Mouse (Mus musculus): ENCODE data around the gene Rnaseh2b.
A peak's percentile ranks its signal among the peaks of the same experiment; 100 is the strongest.

The Rnaseh2b gene

GRCm38 (mm10) chr14:62292488-62293339 is at the start of gene Rnaseh2b, which contains the start of gene Dleu7:
TSS of gene Rnaseh2b (plus strand) at chr14:62292589.
TSS of gene Dleu7 (minus strand) at chr14:62293047.
- no peak for DNase-seq (ENCODE audit: low spot score)

GRCm38 (mm10) chr14:62243530-62243929 is 48.9 kb upstream of the Rnaseh2b start:
- DNase-seq (ENCODE audit: low spot score), result no peak

GRCm38 (mm10) chr14:62245557-62245956 is 46.8 kb upstream of the Rnaseh2b start:
- no peak for DNase-seq (ENCODE audit: low spot score)

GRCm38 (mm10) chr14:62248345-62248744 is 44.0 kb upstream of the Rnaseh2b start:
- no peak for DNase-seq (ENCODE audit: low spot score)

- no peak for DNase-seq (ENCODE audit: low spot score)
These were observed 43.6 kb upstream of the Rnaseh2b start for GRCm38 (mm10) chr14:62248796-62249195.

GRCm38 (mm10) chr14:62249251-62249650 is 43.1 kb upstream of the Rnaseh2b start:
- no peak for DNase-seq (ENCODE audit: low spot score)

GRCm38 (mm10) chr14:62250046-62250445 is 42.3 kb upstream of the Rnaseh2b start:
- no peak for DNase-seq (ENCODE audit: low spot score)

- DNase-seq (ENCODE audit: low spot score), result peak; percentile 56
These were observed 40.4 kb upstream of the Rnaseh2b start for GRCm38 (mm10) chr14:62251999-62252398.

GRCm38 (mm10) chr14:62254371-62254770 is 38.0 kb upstream of the Rnaseh2b start:
- no peak for DNase-seq (ENCODE audit: low spot score)

GRCm38 (mm10) chr14:62256066-62256465 is 36.3 kb upstream of the Rnaseh2b start:
- DNase-seq (ENCODE audit: low spot score), result no peak

GRCm38 (mm10) chr14:62258125-62258524 is 34.3 kb upstream of the Rnaseh2b start:
- no peak for DNase-seq (ENCODE audit: low spot score)

GRCm38 (mm10) chr14:62258978-62259536 is 33.3 kb upstream of the Rnaseh2b start:
- no peak for DNase-seq (ENCODE audit: low spot score)

GRCm38 (mm10) chr14:62270698-62271396 is 21.5 kb upstream of the Rnaseh2b start:
- no peak for DNase-seq (ENCODE audit: low spot score)

GRCm38 (mm10) chr14:62273604-62274003 is 18.8 kb upstream of the Rnaseh2b start:
- DNase-seq (ENCODE audit: low spot score), result no peak

- DNase-seq (ENCODE audit: low spot score), result no peak
These were observed 9.4 kb upstream of the Rnaseh2b start for GRCm38 (mm10) chr14:62282974-62283373.

GRCm38 (mm10) chr14:62288731-62289130 is 3.7 kb upstream of the Rnaseh2b start:
- DNase-seq (ENCODE audit: low spot score), result no peak

GRCm38 (mm10) chr14:62291406-62291987 is 892 bp upstream of the Rnaseh2b start:
- DNase-seq (ENCODE audit: low spot score), result no peak

- DNase-seq (ENCODE audit: low spot score), result no peak
These were observed 262 bp upstream of the Rnaseh2b start for GRCm38 (mm10) chr14:62292166-62292487.

GRCm38 (mm10) chr14:62298808-62299207 is 6.4 kb downstream of the Rnaseh2b start:
- no peak for DNase-seq (ENCODE audit: low spot score)

- no peak for DNase-seq (ENCODE audit: low spot score)
These were observed 7.6 kb downstream of the Rnaseh2b start for GRCm38 (mm10) chr14:62300031-62300430.

- DNase-seq (ENCODE audit: low spot score), result no peak
These were observed 15.2 kb downstream of the Rnaseh2b start for GRCm38 (mm10) chr14:62307555-62307954.

GRCm38 (mm10) chr14:62309026-62309425 is 16.6 kb downstream of the Rnaseh2b start:
- DNase-seq (ENCODE audit: low spot score), result no peak

GRCm38 (mm10) chr14:62311672-62312071 is 19.3 kb downstream of the Rnaseh2b start:
- no peak for DNase-seq (ENCODE audit: low spot score)

Measured in urinary bladder, postnatal 14 days (tissue).